Mouse (Mus musculus) retina, postnatal 1 day (tissue): ENCODE results near the gene Vsx1.

Experiments
- DNase-seq: peaks from one replicate; pipeline ENCODE4 v3.0.0-alpha.2; 2012

The Vsx1 gene

GRCm38 (mm10) chr2:150643726-150644415 is 45.3 kb downstream of the Vsx1 start:
- peak; percentile 25 for DNase-seq

- no peak for DNase-seq
Observed at GRCm38 (mm10) chr2:150643166-150643565, 46.0 kb downstream of the Vsx1 start.

- DNase-seq: no peak
Observed at GRCm38 (mm10) chr2:150638370-150638733, 50.8 kb downstream of the Vsx1 start.

GRCm38 (mm10) chr2:150637702-150638369 is 51.3 kb downstream of the Vsx1 start:
- DNase-seq: no peak

- no peak for DNase-seq
Observed at GRCm38 (mm10) chr2:150635877-150636446, 53.2 kb downstream of the Vsx1 start.
